Comparison of ENCODE assay signal across 13 mouse cellular contexts in genomic region chr19:31337163-31337862, GRCm38 (mm10).
DNase-seq lines count a peak whose midpoint lies in the region; ATAC-seq and TF ChIP-seq lines count a peak whose summit lies in the region.
"Had no signal": no experiment of that assay in that cellular context is flagged by ENCODE, and none has a peak within 500 bp of the region (broad histone marks: within the 10 kb centered on the region; RNA-seq: fewer than 3 reads in every experiment).

No protein-coding gene starts in this region.

- WGBS in midbrain, embryonic 11.5 days: 91% methylated on average over 9 of the region's 9 CpGs
- WGBS in midbrain, postnatal 0 days: 81% methylated on average over 8 of the region's 9 CpGs
- 9% methylated on average over 9 of the region's 9 CpGs for WGBS in liver, embryonic 13.5 days (ENCODE audit: insufficient replicate concordance)

- no peaks in the 10 kb centered on the region for H3K4me1 ChIP-seq in midbrain, embryonic 11.5 days (ENCODE audit: control insufficient read depth, insufficient read depth, low read length)
- no peaks in the 10 kb centered on the region for H3K4me1 ChIP-seq in midbrain, postnatal 0 days (ENCODE audit: insufficient read depth, low read length)
- peaks cover 13% of the 10 kb centered on the region for H3K4me1 ChIP-seq in liver, embryonic 13.5 days (replicated peaks)
- H3K4me1 ChIP-seq: forebrain, embryonic 13.5 days; stomach, embryonic 15.5 days had no signal

- no peak overlapping the region for H3K4me3 ChIP-seq in midbrain, embryonic 11.5 days (ENCODE audit: low read depth, low read length)
- H3K4me3 ChIP-seq in midbrain, postnatal 0 days (ENCODE audit: low read depth, low read length): no peak overlapping the region
- 0 out of 2 replicates have a peak overlapping the region, but pooled peaks have one; percentile 6 for H3K4me3 ChIP-seq in liver, embryonic 13.5 days (replicated peaks)
- H3K4me3 ChIP-seq: embryonic facial prominence, embryonic 13.5 days; forebrain, embryonic 13.5 days; stomach, embryonic 15.5 days had no signal

- H3K9me3 ChIP-seq in midbrain, embryonic 11.5 days (ENCODE audit: control insufficient read depth, low read length): no peaks in the 10 kb centered on the region
- H3K9me3 ChIP-seq in midbrain, postnatal 0 days (ENCODE audit: low read length): no peaks in the 10 kb centered on the region
- H3K9me3 ChIP-seq in liver, embryonic 13.5 days (replicated peaks): no peaks in the 10 kb centered on the region
- H3K9me3 ChIP-seq: embryonic facial prominence, embryonic 13.5 days; forebrain, embryonic 13.5 days; stomach, embryonic 15.5 days had no signal

- H3K9ac ChIP-seq in midbrain, embryonic 11.5 days (ENCODE audit: low read length): no peak overlapping the region
- H3K9ac ChIP-seq in midbrain, postnatal 0 days (replicated peaks; ENCODE audit: low read length, poor library complexity, severe bottlenecking): no peak overlapping the region
- no peak overlapping the region for H3K9ac ChIP-seq in liver, embryonic 13.5 days
- H3K9ac ChIP-seq: embryonic facial prominence, embryonic 13.5 days; forebrain, embryonic 13.5 days; stomach, embryonic 15.5 days had no signal

- no peak for TF ChIP-seq CTCF in midbrain, postnatal 0 days (IDR thresholded peaks at IDR 0.05)

- no peak overlapping the region for H3K4me2 ChIP-seq in midbrain, embryonic 11.5 days
- H3K4me2 ChIP-seq in midbrain, postnatal 0 days (ENCODE audit: low read depth, low read length, poor library complexity, severe bottlenecking): no peak overlapping the region
- peak overlapping the region; percentile 44 for H3K4me2 ChIP-seq in liver, embryonic 13.5 days
- H3K4me2 ChIP-seq: embryonic facial prominence, embryonic 13.5 days; forebrain, embryonic 13.5 days; stomach, embryonic 15.5 days had no signal

- H3K36me3 ChIP-seq in midbrain, embryonic 11.5 days (ENCODE audit: control insufficient read depth, insufficient read depth, low read length): no peaks in the 10 kb centered on the region
- no peaks in the 10 kb centered on the region for H3K36me3 ChIP-seq in midbrain, postnatal 0 days (ENCODE audit: insufficient read depth, low read length)
- H3K36me3 ChIP-seq in liver, embryonic 13.5 days: no peaks in the 10 kb centered on the region
- H3K36me3 ChIP-seq: embryonic facial prominence, embryonic 13.5 days; stomach, embryonic 15.5 days had no signal

- no peaks in the 10 kb centered on the region for H3K27me3 ChIP-seq in midbrain, embryonic 11.5 days (ENCODE audit: control insufficient read depth, insufficient read depth, low read length)
- no peaks in the 10 kb centered on the region for H3K27me3 ChIP-seq in midbrain, postnatal 0 days (ENCODE audit: insufficient read depth, low read length)
- H3K27me3 ChIP-seq in liver, embryonic 13.5 days: no peaks in the 10 kb centered on the region
- H3K27me3 ChIP-seq: embryonic facial prominence, embryonic 13.5 days; forebrain, embryonic 13.5 days; stomach, embryonic 15.5 days had no signal

- intact Hi-C loops in left cerebral cortex, postnatal 14 days (cut with DNase I): no loop called here

- no peak overlapping the region for H3K27ac ChIP-seq in midbrain, embryonic 11.5 days (ENCODE audit: low read depth, low read length)
- no peak overlapping the region for H3K27ac ChIP-seq in midbrain, postnatal 0 days (ENCODE audit: low read depth, low read length)
- H3K27ac ChIP-seq in liver, embryonic 13.5 days: peak overlapping the region; percentile 13; the same call in 1 of the 2 replicates
- H3K27ac ChIP-seq: embryonic facial prominence, embryonic 13.5 days; forebrain, embryonic 13.5 days; stomach, embryonic 15.5 days had no signal

- ATAC-seq in midbrain, embryonic 11.5 days (ENCODE audit: low FRiP score): no peak
- no peak for ATAC-seq in midbrain, postnatal 0 days (ENCODE audit: low FRiP score)
- ATAC-seq in liver, embryonic 13.5 days (ENCODE audit: low read depth): peak; percentile 80
- peak; percentile 68 for ATAC-seq in neutrophil, adult 5-6 weeks (ENCODE audit: extremely low read depth, insufficient number of reproducible peaks, low FRiP score, poor library complexity, severe bottlenecking)
- ATAC-seq: forebrain, embryonic 13.5 days had no signal

- DNase-seq in midbrain, embryonic 11.5 days (ENCODE audit: low spot score, missing footprints): peak; percentile 19
- DNase-seq in midbrain, postnatal 0 days (ENCODE audit: low spot score): no peak
- DNase-seq in liver, embryonic 13.5 days: no peak
- peak; percentile 39 for DNase-seq in thymus, postnatal 4 days
- no peak for DNase-seq in cerebellum, postnatal 4 days (ENCODE audit: low spot score in 2 of 2)
- DNase-seq in left cerebral cortex, postnatal 14 days (ENCODE audit: low spot score in 2 of 2): no peak
- no peak for DNase-seq in testis, postnatal 10 days (ENCODE audit: low spot score)
- DNase-seq: adrenal gland, adult 8-10 months; cerebellum, adult 18-20 months had no signal

Comparison
In these comparisons a context has a peak if more than half of its experiments do, and no peak if none do; other contexts are left out.
1. DNase-seq: peak in midbrain, embryonic 11.5 days (single experiment) and thymus, postnatal 4 days (single experiment); none in midbrain, postnatal 0 days (single experiment), liver, embryonic 13.5 days (single experiment), cerebellum, postnatal 4 days (0 of 2), left cerebral cortex, postnatal 14 days (0 of 2) and testis, postnatal 10 days (single experiment).
2. ATAC-seq: peak in liver, embryonic 13.5 days (single experiment) and neutrophil, adult 5-6 weeks (single experiment); none in midbrain, embryonic 11.5 days (single experiment) and midbrain, postnatal 0 days (single experiment).